Mouse (Mus musculus): ENCODE results near the gene Sapcd1.

DNA sequence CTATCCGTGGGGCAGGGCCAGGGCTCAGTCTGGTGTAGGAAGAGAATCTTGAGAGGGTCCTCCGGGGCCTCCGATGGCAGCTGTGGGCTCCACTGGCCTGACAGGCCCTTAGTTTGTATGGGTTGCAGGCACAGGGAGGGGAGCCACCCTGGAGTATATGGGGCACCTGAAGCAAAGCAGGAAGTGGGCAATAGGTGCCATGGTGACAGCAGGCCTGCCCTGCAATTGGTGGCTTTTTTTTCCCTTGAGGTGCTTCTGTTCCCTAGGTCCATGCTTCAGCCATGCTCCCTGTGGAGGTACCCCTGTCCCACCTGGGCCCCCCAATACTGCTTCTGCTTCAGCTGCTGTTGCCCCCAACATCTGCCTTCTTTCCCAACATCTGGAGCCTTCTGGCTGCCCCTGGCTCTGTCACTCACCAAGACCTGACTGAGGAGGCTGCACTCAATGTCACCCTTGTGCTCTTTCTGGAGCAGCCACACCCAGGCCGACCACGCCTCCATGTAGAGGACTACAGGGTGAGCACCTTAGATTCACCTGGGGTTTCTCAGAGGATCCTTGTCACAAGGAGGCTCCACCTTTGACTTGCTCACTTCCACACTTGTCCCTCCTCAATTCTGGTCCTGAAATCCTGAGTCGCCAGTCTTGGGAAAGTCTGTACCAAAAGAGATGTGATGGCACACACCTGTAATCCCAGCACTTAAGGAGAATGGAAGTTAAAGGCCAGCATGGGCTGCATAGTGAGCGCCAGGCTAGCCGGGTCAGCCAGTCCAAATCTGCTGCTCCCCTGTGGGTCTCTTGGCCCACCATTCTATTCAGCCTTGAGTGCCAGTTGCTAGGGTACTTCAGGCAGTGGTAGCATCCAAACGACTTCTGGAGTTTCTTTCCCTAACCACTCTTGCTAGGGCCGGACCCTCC, 10.8 kb downstream of the Sapcd1 start:
- TF ChIP-seq CTCF (conservative IDR thresholded peaks at IDR 0.05; ENCODE audit: low read length) (no peak), NANOG (IDR thresholded peaks at IDR 0.05; ENCODE audit: borderline replicate concordance, low read length) (no peak), POU5F1 (IDR thresholded peaks at IDR 0.05; ENCODE audit: borderline replicate concordance, low read length) (no peak)

Measured in E14TG2a.4 (cell line).